Mouse (Mus musculus): Measurements from ENCODE around the gene Atxn1.

DNA sequence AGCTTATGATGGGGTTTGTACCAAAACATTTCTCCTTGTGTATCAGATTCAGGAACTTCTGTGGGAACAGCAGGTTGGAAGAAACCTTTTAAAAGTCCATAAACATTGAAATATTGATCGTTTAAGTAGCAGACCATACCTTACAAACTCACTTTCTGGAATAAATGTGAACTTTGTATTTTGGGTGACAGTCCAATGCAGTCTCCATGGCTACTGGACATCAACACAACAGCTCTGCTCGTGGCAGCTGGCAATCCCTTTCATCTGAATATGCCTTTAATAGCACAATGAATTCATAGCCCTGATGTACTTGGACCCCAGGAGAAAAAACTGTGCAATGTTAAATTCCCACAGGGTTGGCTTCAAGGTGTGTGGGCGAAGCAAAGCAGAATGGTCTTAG lies 302.6 kb downstream of the Atxn1 start:
- TF ChIP-seq CTCF (IDR thresholded peaks at IDR 0.05; ENCODE audit: insufficient read depth, low read length) (no peak), POLR2A (IDR thresholded peaks at IDR 0.05; ENCODE audit: borderline replicate concordance, extremely low read depth, low read depth, low read length) (no peak)

All from lung, adult 2 months (tissue).